Mouse (Mus musculus): ENCODE measurements around the gene Yjefn3. TPM values are rescaled to one million over a fixed set of nuclear protein-coding genes. Genes with fewer than 3 reads are reported as not detected.

Gene Yjefn3
- 4.4 and 7.0 TPM in 2 replicates for polyA plus RNA-seq (2012)

GRCm38 (mm10) chr8:69902163-69903062 is at the start of gene Yjefn3, which contains the start of the genes Tssk6 and Ndufa13:
Gene Yjefn3 (minus strand): TSS chr8:69902712.
Gene Tssk6 (plus strand): TSS chr8:69902184.
Gene Ndufa13 (minus strand): TSS chr8:69902558.
- no peak for TF ChIP-seq GATA1 (IDR thresholded peaks at IDR 0.05; ENCODE audit: low read length)

DNA sequence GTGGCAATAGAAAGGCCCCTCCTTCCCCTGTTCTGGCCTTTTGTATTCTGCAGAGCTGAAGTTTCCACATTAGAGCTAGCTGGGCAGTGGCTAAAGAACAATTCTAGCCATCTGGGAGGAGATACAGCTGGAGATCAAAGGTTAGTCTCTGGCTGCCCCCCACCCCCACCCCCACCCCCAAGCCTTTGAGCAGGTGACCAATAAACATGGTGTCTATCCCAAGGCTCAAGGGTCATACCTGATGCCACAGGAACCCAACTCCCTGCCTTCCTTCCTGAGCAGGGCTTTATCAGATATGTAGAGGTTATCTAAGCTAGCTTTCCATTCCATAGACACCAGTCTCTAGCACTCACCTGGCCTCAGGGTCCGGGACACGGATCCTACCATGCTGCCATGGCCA is 47.8 kb upstream of the Yjefn3 start:
- TF ChIP-seq GATA1 (IDR thresholded peaks at IDR 0.05; ENCODE audit: low read length): no peak

GRCm38 (mm10) chr8:69940386-69940785 is 37.9 kb upstream of the Yjefn3 start:
- TF ChIP-seq GATA1 (IDR thresholded peaks at IDR 0.05; ENCODE audit: low read length): no peak

- no peak for TF ChIP-seq GATA1 (IDR thresholded peaks at IDR 0.05; ENCODE audit: low read length)
Measured at GRCm38 (mm10) chr8:69939633-69940032, 37.1 kb upstream of the Yjefn3 start.

DNA sequence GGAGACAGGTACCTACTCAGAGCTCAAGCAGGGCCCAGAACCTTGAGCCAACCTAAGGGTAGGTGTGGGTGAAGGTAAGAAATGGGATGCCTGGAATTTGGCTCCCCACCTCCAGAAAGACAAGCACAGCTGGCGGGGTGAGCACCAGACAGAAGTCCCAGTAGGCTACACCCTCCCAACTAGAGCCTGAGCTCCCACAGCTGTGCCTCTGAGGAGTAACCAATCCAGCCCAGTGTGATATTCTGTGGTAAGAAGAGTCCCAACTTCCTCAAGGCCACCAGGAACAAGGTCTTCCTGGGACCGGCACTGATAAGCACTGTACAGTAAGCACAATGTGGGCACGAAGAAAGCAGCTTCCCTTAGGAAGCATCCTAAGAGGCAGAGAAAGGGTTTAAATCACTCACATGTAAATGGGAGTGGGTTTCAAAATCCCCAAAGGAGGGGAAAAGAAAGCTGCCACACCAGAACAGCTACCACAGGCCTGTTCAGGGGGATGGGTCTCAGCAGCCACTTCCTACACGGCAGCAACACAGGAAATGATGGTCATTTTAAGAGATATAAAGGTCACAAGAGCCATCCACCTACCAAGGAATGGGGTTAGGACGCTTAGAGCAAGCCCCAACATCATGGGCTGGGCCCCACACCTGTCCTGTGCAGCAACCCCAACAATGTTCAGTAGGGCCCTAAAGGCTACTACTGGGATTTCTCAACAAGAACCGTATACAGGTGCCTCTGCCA is 35.9 kb upstream of the Yjefn3 start:
- TF ChIP-seq GATA1 (IDR thresholded peaks at IDR 0.05; ENCODE audit: low read length): no peak

DNA sequence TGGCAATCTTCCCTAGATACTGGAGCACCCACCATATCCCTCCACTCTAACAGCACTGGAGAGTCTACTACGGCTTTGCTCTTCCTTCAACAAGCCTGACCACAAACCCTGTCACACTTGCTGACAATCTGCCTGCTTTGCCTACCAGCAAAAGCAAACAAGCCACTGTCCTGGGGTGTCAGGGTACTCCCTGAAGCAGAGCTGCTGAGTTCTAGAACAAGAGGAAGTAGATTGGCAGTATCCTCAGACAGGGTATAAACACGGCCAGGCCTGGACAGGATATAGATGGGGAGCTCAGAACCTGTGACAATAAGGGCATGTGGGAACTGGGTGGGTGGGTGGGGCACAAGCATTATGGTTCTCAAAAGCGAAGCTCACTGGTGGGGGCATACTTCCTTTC is 35.0 kb upstream of the Yjefn3 start:
- no peak for TF ChIP-seq GATA1 (IDR thresholded peaks at IDR 0.05; ENCODE audit: low read length)

GRCm38 (mm10) chr8:69936050-69936794 is 33.7 kb upstream of the Yjefn3 start:
- TF ChIP-seq GATA1 (IDR thresholded peaks at IDR 0.05; ENCODE audit: low read length): no peak

- no peak for TF ChIP-seq GATA1 (IDR thresholded peaks at IDR 0.05; ENCODE audit: low read length)
Measured at GRCm38 (mm10) chr8:69935431-69935830, 32.9 kb upstream of the Yjefn3 start.

- no peak for TF ChIP-seq GATA1 (IDR thresholded peaks at IDR 0.05; ENCODE audit: low read length)
Measured at GRCm38 (mm10) chr8:69934582-69934981, 32.1 kb upstream of the Yjefn3 start.

DNA sequence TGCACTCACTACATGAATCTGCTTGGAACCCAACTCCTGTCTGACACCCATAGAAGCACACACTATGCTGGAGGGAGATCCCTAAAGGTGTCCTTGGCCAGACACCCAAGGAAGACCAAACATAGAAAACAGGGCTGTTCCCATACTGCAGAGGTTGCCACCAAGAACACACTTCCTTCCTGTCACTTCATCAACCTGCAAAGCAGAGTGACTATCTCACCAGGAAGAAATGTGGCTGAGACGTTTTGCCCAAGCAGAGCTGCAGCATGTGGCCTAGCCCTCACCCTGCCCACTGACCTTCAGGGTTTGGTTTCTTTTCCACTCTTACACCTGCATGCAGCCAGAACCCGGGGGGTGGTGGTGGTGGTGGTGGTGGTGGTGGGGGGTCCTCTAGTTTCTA is 31.3 kb upstream of the Yjefn3 start:
- no peak for TF ChIP-seq GATA1 (IDR thresholded peaks at IDR 0.05; ENCODE audit: low read length)

DNA sequence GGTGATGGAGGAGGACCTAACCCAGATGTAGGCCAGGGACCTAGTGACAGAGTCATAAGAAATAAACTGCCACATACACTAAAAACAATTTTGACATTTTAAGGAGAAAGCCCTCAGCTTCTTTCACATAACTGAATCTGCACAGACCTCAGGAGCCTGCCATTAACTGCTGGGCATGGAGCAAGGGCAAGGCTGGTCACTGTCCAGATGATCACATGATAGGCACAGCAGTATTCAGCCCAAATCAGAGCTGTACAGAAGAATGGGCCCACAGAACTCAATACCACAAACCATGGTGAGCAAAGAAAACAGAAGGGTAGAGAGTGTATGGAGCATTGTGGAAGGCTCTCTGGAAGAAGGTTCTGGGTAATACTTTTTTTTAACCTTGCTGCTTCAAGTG is 24.4 kb upstream of the Yjefn3 start:
- TF ChIP-seq GATA1 (IDR thresholded peaks at IDR 0.05; ENCODE audit: low read length): no peak

- TF ChIP-seq GATA1 (IDR thresholded peaks at IDR 0.05; ENCODE audit: low read length): no peak
Measured at GRCm38 (mm10) chr8:69923986-69924385, 21.5 kb upstream of the Yjefn3 start.

- no peak for TF ChIP-seq GATA1 (IDR thresholded peaks at IDR 0.05; ENCODE audit: low read length)
Measured at GRCm38 (mm10) chr8:69921141-69921540, 18.6 kb upstream of the Yjefn3 start.

DNA sequence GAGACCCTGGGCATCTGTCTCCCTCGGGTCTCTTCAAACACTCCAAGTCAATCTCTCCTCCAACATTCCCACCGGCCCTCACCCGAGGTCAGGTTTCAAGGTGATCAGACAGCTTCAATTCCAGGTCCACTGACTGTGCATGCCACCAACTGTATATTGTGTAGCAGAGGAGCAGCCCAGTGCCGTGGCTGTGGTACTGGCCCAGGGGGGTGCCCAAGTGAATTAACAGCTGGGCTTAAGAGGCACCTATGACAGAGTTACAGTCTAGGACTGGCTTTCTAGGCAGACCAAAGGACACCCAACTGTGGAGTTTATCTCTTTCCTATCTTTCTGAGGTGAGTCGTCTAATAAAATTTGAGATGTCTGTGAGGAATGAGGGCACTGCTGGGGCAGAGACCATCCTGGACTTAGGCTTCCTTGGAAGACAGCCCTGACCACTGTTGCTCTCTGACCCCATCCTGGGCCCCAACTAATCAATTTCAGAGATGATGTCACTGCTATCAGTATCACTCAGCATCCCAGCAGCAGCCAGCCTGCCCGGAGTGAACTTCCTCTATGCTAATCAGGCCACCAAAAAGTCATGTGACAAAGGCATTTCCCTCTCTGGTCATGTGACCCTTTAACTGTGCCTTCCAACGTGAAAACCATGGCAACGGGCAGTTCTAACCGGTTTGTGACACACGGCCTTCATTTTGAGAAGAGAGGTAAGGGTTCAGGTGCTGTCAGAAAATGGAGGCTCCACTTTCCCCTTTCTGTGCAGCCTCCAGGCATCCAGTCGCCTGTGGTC is 17.6 kb upstream of the Yjefn3 start:
- TF ChIP-seq GATA1 (IDR thresholded peaks at IDR 0.05; ENCODE audit: low read length): no peak

GRCm38 (mm10) chr8:69919010-69919409 is 16.5 kb upstream of the Yjefn3 start:
- TF ChIP-seq GATA1 (IDR thresholded peaks at IDR 0.05; ENCODE audit: low read length): no peak
